Mouse (Mus musculus) neural tube, embryonic 14.5 days (tissue): ENCODE results near the gene Lrrc73. TPM values are rescaled to one million over a fixed set of nuclear protein-coding genes. Genes with fewer than 3 reads are reported as not detected.

Source experiments
- ATAC-seq: fragments of 200-750 bp; cut with Nextera tagmentation; 2 replicates; pipeline ENCODE4 v1.8.0; 2017; ENCODE audit warnings: low read depth, mild to moderate bottlenecking, moderate TSS enrichment, moderate library complexity
- H3K27ac ChIP-seq: fragments of 300-500 bp; sonication (generic); 2 replicates; pipeline ENCODE4 v1.5.1; 2014; ENCODE audit warnings: low read depth, mild to moderate bottlenecking, control low read depth, low read length, moderate library complexity, mixed read lengths
- H3K27me3 ChIP-seq: fragments of 300-500 bp; sonication (generic); 2 replicates; pipeline ENCODE4 v1.6.1; 2014; ENCODE audit warnings: low read length; ENCODE audit not compliant: control insufficient read depth, insufficient read depth
- H3K36me3 ChIP-seq: fragments of 300-500 bp; sonication (generic); 2 replicates; pipeline ENCODE4 v1.6.1; 2014; ENCODE audit warnings: low read length, mixed read lengths; ENCODE audit not compliant: control insufficient read depth, insufficient read depth
- H3K4me1 ChIP-seq: fragments of 300-500 bp; sonication (generic); 2 replicates; pipeline ENCODE4 v1.6.1; 2014; ENCODE audit warnings: low read length; ENCODE audit not compliant: control insufficient read depth, insufficient read depth
- H3K4me2 ChIP-seq: fragments of 300-500 bp; sonication (generic); 2 replicates; pipeline ENCODE4 v1.6.1; 2014; ENCODE audit warnings: mild to moderate bottlenecking, low read depth, low read length, control low read depth
- H3K4me3 ChIP-seq: fragments of 300-500 bp; sonication (generic); 2 replicates; pipeline ENCODE4 v1.5.1; 2014; ENCODE audit warnings: low read depth, low read length, control low read depth, mixed read lengths
- H3K9ac ChIP-seq: fragments of 300-500 bp; sonication (generic); replicated peaks from 2 replicates; pipeline ENCODE4 v1.6.1; 2014; ENCODE audit warnings: low read depth, mild to moderate bottlenecking, control low read depth, low read length, mixed read lengths
- H3K9me3 ChIP-seq: fragments of 300-500 bp; sonication (generic); 2 replicates; pipeline ENCODE4 v1.6.1; 2016; ENCODE audit warnings: low read length; ENCODE audit not compliant: control insufficient read depth
- WGBS: fragments of 180-500 bp; shearing (Covaris S2); extraction: QIAGEN DNeasy Blood & Tissue Kit; methylation state at CpG from one replicate; pipeline ENCODE4 v1.1.7; 2014; 5-methylcytosine and 5-hydroxymethylcytosine counted together
- polyA plus RNA-seq: library from polyadenylated mRNA; unstranded; fragments of >200 nt; fragmentation: Nextera tagmentation; extraction: Ambion mirVana; gene quantifications from 2 replicates; pipeline ENCODE4 v1.2.1, GENCODE M21; 2014

Gene Lrrc73
- polyA plus RNA-seq, 1 experiment from 2014 or later, result 10.1 TPM

DNA sequence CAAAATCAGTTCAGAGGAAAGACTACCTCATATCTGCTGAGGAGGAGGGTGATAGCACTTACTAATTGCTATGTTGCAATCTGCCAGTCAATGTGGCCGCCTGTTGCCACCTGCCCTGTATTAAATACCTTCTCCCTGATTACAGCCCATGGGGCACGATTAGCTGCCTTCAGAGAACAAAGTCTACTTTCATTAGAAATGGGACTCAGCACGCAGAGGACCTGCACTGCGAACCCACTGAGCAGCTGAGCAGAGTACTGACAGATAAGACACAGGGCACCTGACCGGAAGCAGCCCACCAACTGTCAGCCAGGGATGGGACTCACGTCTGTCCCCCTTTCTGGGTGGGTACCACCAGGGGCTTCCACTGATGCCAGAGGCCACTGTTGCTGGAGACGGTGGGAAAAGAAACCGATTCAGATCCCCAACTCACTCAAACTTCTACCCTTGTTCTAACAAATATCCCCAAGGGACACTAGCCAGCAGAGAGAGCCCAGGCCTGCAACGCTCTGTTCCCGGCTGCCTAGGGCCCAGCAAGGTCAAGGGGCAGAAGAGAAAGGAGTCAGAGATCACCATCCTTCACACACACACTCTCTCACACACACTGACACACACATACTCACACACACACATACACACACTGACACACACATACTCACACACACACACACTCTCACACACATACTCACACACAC lies 14.8 kb downstream of the Lrrc73 start:
- no peaks in the 10 kb centered on the region for H3K27me3 ChIP-seq
- WGBS, result 83% methylated on average over 10 of the region's 10 CpGs
- no peak overlapping the region for H3K27ac ChIP-seq
- no peak overlapping the region for H3K4me2 ChIP-seq
- H3K4me3 ChIP-seq, result no peak overlapping the region
- no peaks in the 10 kb centered on the region for H3K9me3 ChIP-seq
- no peak for ATAC-seq
- peaks cover 23% of the 10 kb centered on the region for H3K36me3 ChIP-seq
- H3K4me1 ChIP-seq, result no peaks in the 10 kb centered on the region
- H3K9ac ChIP-seq, result no peak overlapping the region

DNA sequence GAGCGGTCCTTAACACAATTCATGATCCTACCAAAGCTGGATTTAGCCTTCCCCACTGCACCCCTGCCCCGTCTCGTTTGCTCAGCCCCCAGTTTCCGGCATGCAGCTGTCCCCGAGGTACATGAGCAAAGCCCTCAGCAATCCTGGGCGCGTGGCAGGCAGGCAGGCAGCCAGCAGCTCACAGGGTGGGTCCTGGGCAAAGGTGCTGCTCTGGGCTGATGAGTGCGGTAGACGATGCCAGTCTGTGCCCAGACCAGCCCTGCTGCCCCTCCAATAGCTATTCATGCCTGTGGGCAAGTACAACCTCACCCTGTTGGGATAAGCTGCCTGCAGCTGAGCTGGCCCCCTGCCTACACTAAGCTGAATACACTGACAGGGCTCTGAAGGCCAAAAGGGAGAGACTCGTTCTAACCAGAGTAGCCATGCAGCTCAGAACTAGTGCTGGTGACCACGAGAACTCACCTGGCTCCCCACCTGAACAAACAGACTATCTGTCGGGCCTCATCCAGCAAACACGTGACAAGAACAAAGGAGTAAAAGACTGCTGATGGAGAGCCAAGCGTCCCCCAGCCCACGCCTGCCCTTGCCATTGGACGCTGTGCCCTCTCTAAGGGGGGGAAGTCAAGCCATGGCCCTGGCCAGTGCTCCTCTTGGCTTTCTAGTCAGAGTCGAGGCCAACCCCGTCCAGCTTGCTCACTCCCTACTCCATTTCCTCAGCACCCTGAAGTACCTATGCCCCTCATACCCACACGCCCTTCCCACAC lies 16.6 kb downstream of the Lrrc73 start:
- ATAC-seq, result no peak
- H3K27ac ChIP-seq, result no peak overlapping the region
- no peak overlapping the region for H3K9ac ChIP-seq
- WGBS, result 90% methylated on average over 18 of the region's 19 CpGs
- no peaks in the 10 kb centered on the region for H3K9me3 ChIP-seq
- H3K36me3 ChIP-seq, result peaks cover 18% of the 10 kb centered on the region; the same call in 1 of the 2 replicates
- no peak overlapping the region for H3K4me2 ChIP-seq
- no peak overlapping the region for H3K4me3 ChIP-seq
- no peaks in the 10 kb centered on the region for H3K27me3 ChIP-seq
- no peaks in the 10 kb centered on the region for H3K4me1 ChIP-seq

DNA sequence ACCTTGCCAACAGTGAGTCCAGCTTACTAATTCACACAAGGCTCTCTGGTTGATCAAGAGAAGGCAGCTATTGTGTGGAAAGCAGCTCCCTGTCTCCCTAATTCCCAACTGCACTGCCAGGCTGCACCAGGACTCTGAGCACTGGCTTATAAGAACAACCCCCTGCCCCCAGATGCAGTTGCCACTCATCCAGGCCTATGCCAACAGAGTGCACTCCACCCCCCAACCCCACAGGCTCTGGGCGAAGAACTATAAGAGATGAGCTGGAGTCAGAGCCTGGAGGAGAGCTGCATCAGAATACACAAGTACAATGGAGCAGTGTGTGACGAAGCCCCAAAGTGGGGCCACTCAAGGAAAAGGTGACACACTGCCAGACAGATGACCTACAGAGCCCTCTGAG lies 18.7 kb downstream of the Lrrc73 start:
- ATAC-seq, result no peak
- Histone ChIP-seq H3K9ac (no peak overlapping the region), H3K4me3 (no peak overlapping the region), H3K27me3 (no peaks in the 10 kb centered on the region), H3K27ac (no peak overlapping the region), H3K4me1 (no peaks in the 10 kb centered on the region), H3K4me2 (no peak overlapping the region), H3K9me3 (no peaks in the 10 kb centered on the region), H3K36me3 (peaks cover 17% of the 10 kb centered on the region; the same call in 1 of the 2 replicates)
- WGBS, result 80% methylated on average over 2 of the region's 2 CpGs

DNA sequence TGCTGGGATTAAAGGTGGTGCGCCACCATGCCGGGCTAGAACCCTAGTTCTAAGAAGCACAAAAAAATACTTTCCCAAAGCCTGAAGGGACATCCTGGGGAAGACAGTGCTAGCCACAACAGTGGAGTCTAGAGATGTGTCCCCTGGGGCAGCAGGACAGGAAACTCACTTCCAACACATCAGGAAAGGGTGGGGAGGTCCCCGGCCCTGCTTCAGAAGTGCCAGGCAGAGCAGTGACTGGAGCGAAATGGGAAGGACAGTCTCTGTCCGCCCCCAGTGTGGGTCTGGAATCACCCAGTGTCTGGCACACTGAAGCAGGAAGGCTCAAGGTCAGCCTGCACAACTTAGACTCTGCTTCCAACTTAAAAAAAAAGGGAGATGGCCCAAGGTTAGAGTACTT lies 19.3 kb downstream of the Lrrc73 start:
- Histone ChIP-seq H3K4me2 (no peak overlapping the region), H3K27me3 (no peaks in the 10 kb centered on the region), H3K4me3 (no peak overlapping the region), H3K27ac (no peak overlapping the region), H3K9me3 (no peaks in the 10 kb centered on the region), H3K4me1 (no peaks in the 10 kb centered on the region), H3K9ac (no peak overlapping the region), H3K36me3 (peaks cover 13% of the 10 kb centered on the region; the same call in 1 of the 2 replicates)
- 90% methylated on average over 5 of the region's 5 CpGs for WGBS
- no peak for ATAC-seq

DNA sequence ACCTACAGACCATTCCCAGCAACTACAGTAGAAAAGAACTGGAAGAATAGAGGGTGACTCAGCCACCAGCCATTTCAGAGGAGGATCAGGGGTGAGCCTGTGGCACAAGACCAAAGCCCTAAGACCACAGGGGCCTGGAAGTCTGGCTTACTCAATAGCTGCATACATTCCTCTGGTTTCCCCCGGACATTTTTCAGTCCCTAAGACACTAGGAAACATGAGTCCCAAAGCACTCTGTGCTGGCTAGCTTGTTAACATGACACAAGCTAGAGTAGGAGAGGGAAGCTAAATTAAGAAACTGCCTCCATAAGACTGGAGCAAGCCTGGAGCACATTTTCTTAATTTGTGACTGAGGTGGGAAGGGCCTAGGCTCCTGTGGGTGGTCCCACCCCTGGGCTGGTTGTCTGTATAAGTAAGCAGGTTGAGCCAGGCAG lies 20.5 kb downstream of the Lrrc73 start:
- Histone ChIP-seq H3K4me1 (no peaks in the 10 kb centered on the region), H3K9me3 (no peaks in the 10 kb centered on the region), H3K4me2 (no peak overlapping the region), H3K27me3 (no peaks in the 10 kb centered on the region), H3K36me3 (peaks cover 13% of the 10 kb centered on the region; the same call in 1 of the 2 replicates), H3K4me3 (no peak overlapping the region), H3K9ac (no peak overlapping the region), H3K27ac (no peak overlapping the region)
- 68% methylated on average over 1 of the region's 1 CpGs for WGBS
- ATAC-seq, result no peak

DNA sequence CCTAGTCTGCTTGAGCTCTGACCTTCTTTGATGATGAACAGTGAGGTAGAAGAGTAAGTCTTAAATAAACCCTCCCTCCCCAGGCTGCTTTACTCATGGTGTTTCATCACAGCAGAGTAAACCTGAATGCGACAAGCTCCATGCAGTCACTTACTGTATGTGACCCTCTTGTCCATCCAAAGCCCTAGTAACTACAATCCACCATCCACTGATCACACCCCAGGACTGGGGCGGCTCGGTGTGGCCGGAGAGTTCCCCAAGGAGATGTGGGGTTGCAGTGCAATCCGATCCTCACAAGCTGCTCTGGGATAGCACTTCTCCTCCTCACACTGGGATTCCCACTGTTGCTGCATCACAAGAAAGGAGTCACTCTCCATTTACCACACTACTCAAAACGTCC lies 21.1 kb downstream of the Lrrc73 start:
- Histone ChIP-seq H3K4me2 (no peak overlapping the region), H3K36me3 (peaks cover 13% of the 10 kb centered on the region; the same call in 1 of the 2 replicates), H3K4me3 (no peak overlapping the region), H3K27ac (no peak overlapping the region), H3K4me1 (no peaks in the 10 kb centered on the region), H3K9ac (no peak overlapping the region), H3K27me3 (no peaks in the 10 kb centered on the region), H3K9me3 (no peaks in the 10 kb centered on the region)
- 86% methylated on average over 6 of the region's 6 CpGs for WGBS
- ATAC-seq, result no peak

DNA sequence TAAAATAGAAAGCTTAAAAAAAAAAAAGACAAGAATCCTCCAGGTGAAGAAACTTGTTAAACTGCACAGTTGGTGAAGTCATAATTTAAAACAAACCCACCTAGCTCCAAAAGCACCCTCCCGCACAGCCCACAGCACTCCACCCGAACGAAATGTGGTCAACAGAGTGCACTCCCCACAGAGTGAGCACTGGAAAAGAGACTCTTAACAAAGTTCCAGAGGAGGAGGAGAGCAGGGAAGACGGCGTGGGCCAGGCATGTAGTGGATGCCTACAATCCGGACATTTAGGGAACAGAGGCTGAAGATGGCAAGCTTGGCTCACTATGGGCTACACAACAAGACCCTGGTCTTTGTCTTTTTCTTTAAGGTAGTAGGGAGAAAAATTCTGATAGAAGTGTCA lies 21.7 kb downstream of the Lrrc73 start:
- ATAC-seq, result no peak
- 90% methylated on average over 6 of the region's 6 CpGs for WGBS
- no peak overlapping the region for H3K9ac ChIP-seq
- H3K4me2 ChIP-seq, result no peak overlapping the region
- H3K9me3 ChIP-seq, result no peaks in the 10 kb centered on the region
- no peaks in the 10 kb centered on the region for H3K27me3 ChIP-seq
- no peak overlapping the region for H3K4me3 ChIP-seq
- H3K27ac ChIP-seq, result no peak overlapping the region
- H3K36me3 ChIP-seq, result peaks cover 9% of the 10 kb centered on the region; the same call in 1 of the 2 replicates
- H3K4me1 ChIP-seq, result no peaks in the 10 kb centered on the region

DNA sequence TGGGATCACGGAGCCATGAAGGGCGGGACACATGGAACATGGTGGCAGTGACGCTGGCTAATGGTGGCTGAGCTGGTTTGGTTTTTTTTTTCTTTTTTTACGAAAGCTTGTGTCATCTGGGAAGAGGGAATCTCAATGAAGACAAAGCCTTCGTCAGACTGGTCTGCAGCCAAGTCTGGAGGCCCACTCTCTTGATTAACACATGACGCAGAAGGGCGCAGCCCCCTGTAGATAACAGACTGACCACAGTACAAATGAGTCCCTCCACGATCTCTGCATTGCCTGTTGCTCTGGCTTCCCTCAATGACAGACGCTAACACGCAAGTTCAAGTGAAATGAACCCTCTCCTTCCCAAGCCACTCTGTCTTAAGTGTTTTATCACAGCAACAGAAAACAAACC lies 22.2 kb downstream of the Lrrc73 start:
- no peak overlapping the region for H3K9ac ChIP-seq
- 91% methylated on average over 10 of the region's 10 CpGs for WGBS
- no peak for ATAC-seq
- H3K27ac ChIP-seq, result no peak overlapping the region
- H3K36me3 ChIP-seq, result peaks cover 8% of the 10 kb centered on the region; the same call in 1 of the 2 replicates
- no peak overlapping the region for H3K4me3 ChIP-seq
- no peak overlapping the region for H3K4me2 ChIP-seq
- H3K9me3 ChIP-seq, result no peaks in the 10 kb centered on the region
- no peaks in the 10 kb centered on the region for H3K4me1 ChIP-seq
- no peaks in the 10 kb centered on the region for H3K27me3 ChIP-seq

DNA sequence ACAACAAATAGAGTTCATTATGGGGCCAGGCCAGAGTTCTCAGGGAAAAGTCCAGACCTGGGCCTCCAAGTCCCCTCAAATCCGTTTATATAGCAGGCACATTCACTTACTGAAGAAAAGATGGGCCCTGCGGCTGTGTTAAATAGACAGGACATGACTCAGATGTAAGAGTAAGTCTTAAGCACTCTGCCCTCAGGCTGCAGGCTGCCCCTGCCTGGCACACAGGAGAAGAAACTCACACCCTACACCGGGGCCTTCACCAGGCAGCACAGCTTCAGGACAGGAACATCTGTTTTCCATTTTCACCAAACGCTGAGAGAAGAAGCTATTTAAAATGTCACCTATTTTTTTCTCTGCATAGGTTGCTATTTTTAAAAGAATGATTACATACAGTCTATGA lies 24.3 kb downstream of the Lrrc73 start:
- 84% methylated on average over 4 of the region's 4 CpGs for WGBS
- Histone ChIP-seq H3K4me3 (no peak overlapping the region), H3K4me1 (peaks cover 4% of the 10 kb centered on the region; the same call in 1 of the 2 replicates), H3K27ac (no peak overlapping the region), H3K27me3 (no peaks in the 10 kb centered on the region), H3K36me3 (no peaks in the 10 kb centered on the region), H3K9ac (no peak overlapping the region), H3K9me3 (no peaks in the 10 kb centered on the region), H3K4me2 (no peak overlapping the region)
- ATAC-seq, result no peak
